ENCODE assay signal across 8 mouse cellular contexts in the genomic region with DNA sequence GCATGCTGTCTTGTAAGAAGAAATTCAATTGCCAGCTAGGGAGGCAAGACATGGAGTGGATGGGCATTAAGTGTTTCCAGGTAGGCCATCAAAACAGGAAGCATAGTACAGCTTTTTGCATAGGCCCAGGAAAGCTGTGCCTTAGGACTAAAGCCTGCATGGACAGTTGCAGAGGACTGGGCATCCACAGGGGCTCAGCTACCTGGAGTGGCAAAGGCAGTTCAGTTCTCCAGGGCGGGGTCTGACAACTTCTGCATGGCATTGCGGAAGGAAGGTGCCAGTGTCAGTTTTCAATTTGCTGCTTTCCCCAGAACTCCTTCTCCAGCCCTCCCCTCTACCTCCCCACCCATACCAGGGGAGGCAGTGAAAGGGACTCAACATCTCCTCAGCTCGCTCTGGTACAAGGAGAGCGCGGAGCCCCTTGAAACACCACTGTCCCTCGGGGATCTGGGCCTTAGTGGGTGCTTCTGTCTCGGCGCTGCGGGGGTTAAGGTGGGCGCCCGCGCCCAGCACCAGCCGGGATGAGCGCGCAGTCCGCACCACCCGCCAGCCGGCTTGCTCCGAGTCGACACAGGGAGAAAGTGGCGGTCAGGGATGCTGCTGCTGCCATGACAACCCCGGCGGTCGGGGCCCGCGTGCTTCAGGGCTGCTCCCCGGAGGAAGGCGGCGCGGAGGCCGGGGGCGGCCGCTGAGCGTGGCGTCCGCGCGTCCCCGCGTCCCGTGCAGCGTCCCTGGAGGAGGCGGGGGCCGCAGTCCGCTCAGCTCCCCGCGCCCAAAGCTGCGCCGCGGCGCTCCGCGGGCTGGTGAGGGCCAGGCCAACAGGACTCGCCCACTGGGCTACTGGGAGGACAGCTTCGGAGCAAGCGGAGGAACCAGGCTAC.
DNase-seq lines count a peak whose midpoint lies in the region; ATAC-seq lines count a peak whose summit lies in the region.

No protein-coding gene starts in this region.

- H3K36me3 ChIP-seq in kidney, embryonic 16.5 days (ENCODE audit: insufficient read depth, low read length), result no peaks in the 10 kb centered on the region
- no peaks in the 10 kb centered on the region for H3K36me3 ChIP-seq in forebrain, embryonic 14.5 days (ENCODE audit: control insufficient read depth, insufficient read depth, low read length)
- no peaks in the 10 kb centered on the region for H3K36me3 ChIP-seq in hindbrain, embryonic 16.5 days (ENCODE audit: control insufficient read depth, insufficient read depth, low read length)
- H3K36me3 ChIP-seq in liver, embryonic 12.5 days, result no peaks in the 10 kb centered on the region

- peaks cover 37% of the 10 kb centered on the region for H3K27me3 ChIP-seq in kidney, embryonic 16.5 days (ENCODE audit: insufficient read depth, low read length)
- H3K27me3 ChIP-seq in forebrain, embryonic 14.5 days (replicated peaks; ENCODE audit: control insufficient read depth, insufficient read depth, low read length), result no peaks in the 10 kb centered on the region
- H3K27me3 ChIP-seq in hindbrain, embryonic 16.5 days (replicated peaks; ENCODE audit: control insufficient read depth, insufficient read depth, low read length), result no peaks in the 10 kb centered on the region
- H3K27me3 ChIP-seq in liver, embryonic 12.5 days (replicated peaks), result peaks cover 30% of the 10 kb centered on the region

- H3K4me1 ChIP-seq in kidney, embryonic 16.5 days (ENCODE audit: insufficient read depth, low read length), result peaks cover 14% of the 10 kb centered on the region
- H3K4me1 ChIP-seq in forebrain, embryonic 14.5 days (ENCODE audit: control insufficient read depth, insufficient read depth, low read length), result peaks cover 12% of the 10 kb centered on the region
- H3K4me1 ChIP-seq in hindbrain, embryonic 16.5 days (ENCODE audit: control insufficient read depth, insufficient read depth, low read depth, low read length), result peaks cover 10% of the 10 kb centered on the region
- no peaks in the 10 kb centered on the region for H3K4me1 ChIP-seq in liver, embryonic 12.5 days

- DNase-seq in kidney, postnatal 36 days, result no peak
- DNase-seq in cerebellum, adult 11 months, result peak; percentile 70
- DNase-seq in forebrain, embryonic 14.5 days (ENCODE audit: low spot score), result peak; percentile 63
- DNase-seq in right cerebral cortex, postnatal 10 days (ENCODE audit: low spot score in 2 of 2), result peak; percentile 78 to 82
- no peak for DNase-seq in spleen, postnatal 10 days (ENCODE audit: low spot score in 2 of 2)

- H3K9me3 ChIP-seq in kidney, embryonic 16.5 days (ENCODE audit: low read length), result no peaks in the 10 kb centered on the region
- H3K9me3 ChIP-seq in forebrain, embryonic 14.5 days (replicated peaks; ENCODE audit: control insufficient read depth, low read length), result no peaks in the 10 kb centered on the region
- H3K9me3 ChIP-seq in hindbrain, embryonic 16.5 days (ENCODE audit: control insufficient read depth, low read length), result no peaks in the 10 kb centered on the region
- no peaks in the 10 kb centered on the region for H3K9me3 ChIP-seq in liver, embryonic 12.5 days (replicated peaks)

- peak overlapping the region; percentile 60 for H3K4me3 ChIP-seq in kidney, embryonic 16.5 days (ENCODE audit: low read length)
- peak overlapping the region; percentile 56 for H3K4me3 ChIP-seq in forebrain, embryonic 14.5 days (ENCODE audit: low read depth, low read length)
- peak overlapping the region; percentile 68 for H3K4me3 ChIP-seq in hindbrain, embryonic 16.5 days (ENCODE audit: low read length)
- H3K4me3 ChIP-seq in liver, embryonic 12.5 days, result peak overlapping the region; percentile 40

- no peak overlapping the region for H3K27ac ChIP-seq in kidney, embryonic 16.5 days (ENCODE audit: low read length)
- H3K27ac ChIP-seq in forebrain, embryonic 14.5 days (ENCODE audit: low read depth, low read length), result peak overlapping the region; percentile 5; the same call in 1 of the 2 replicates
- peak overlapping the region; percentile 51; the same call in 1 of the 2 replicates for H3K27ac ChIP-seq in hindbrain, embryonic 16.5 days (ENCODE audit: low read depth, low read length)
- H3K27ac ChIP-seq in liver, embryonic 12.5 days, result no peak overlapping the region

- 2% methylated on average over 48 of the region's 56 CpGs for WGBS in kidney, embryonic 16.5 days
- WGBS in forebrain, embryonic 14.5 days, result 1% methylated on average over 56 of the region's 56 CpGs
- 1% methylated on average over 49 of the region's 56 CpGs for WGBS in hindbrain, embryonic 16.5 days
- WGBS in liver, embryonic 12.5 days (ENCODE audit: insufficient replicate concordance), result 2% methylated on average over 56 of the region's 56 CpGs

- peak overlapping the region; percentile 55 for H3K9ac ChIP-seq in kidney, embryonic 16.5 days (replicated peaks; ENCODE audit: low read length)
- H3K9ac ChIP-seq in forebrain, embryonic 14.5 days (ENCODE audit: low read length), result peak overlapping the region; percentile 67
- peak overlapping the region; percentile 75 for H3K9ac ChIP-seq in hindbrain, embryonic 16.5 days (ENCODE audit: low read depth, low read length)
- no peak overlapping the region for H3K9ac ChIP-seq in liver, embryonic 12.5 days

- ATAC-seq in kidney, embryonic 16.5 days (ENCODE audit: low FRiP score, low TSS enrichment), result peak; percentile 76
- ATAC-seq in forebrain, embryonic 14.5 days, result peak; percentile 87
- peak; percentile 85 for ATAC-seq in hindbrain, embryonic 16.5 days
- no peak for ATAC-seq in liver, embryonic 12.5 days

- peak overlapping the region; percentile 98 for H3K4me2 ChIP-seq in kidney, embryonic 16.5 days (replicated peaks; ENCODE audit: low read depth, low read length)
- H3K4me2 ChIP-seq in forebrain, embryonic 14.5 days (ENCODE audit: low read length), result peak overlapping the region; percentile 99
- H3K4me2 ChIP-seq in hindbrain, embryonic 16.5 days (ENCODE audit: low read length), result peak overlapping the region; percentile 98
- H3K4me2 ChIP-seq in liver, embryonic 12.5 days, result peak overlapping the region; percentile 61

Comparison
In these comparisons a context has a peak if more than half of its experiments do, and no peak if none do; other contexts are left out.
1. H3K27ac ChIP-seq: peak in forebrain, embryonic 14.5 days (single experiment) and hindbrain, embryonic 16.5 days (single experiment); none in kidney, embryonic 16.5 days (single experiment) and liver, embryonic 12.5 days (single experiment).
2. DNase-seq: peak in cerebellum, adult 11 months (single experiment), forebrain, embryonic 14.5 days (single experiment) and right cerebral cortex, postnatal 10 days (2 of 2); none in kidney, postnatal 36 days (0 of 2) and spleen, postnatal 10 days (0 of 2).
3. Peak in every context shown above with its lines, with median percentiles within 50 percentile points of each other: H3K4me2 ChIP-seq and H3K4me3 ChIP-seq.